Mouse (Mus musculus): Measurements from ENCODE around the gene Gm45062.

GRCm38 (mm10) chr6:8421959-8422581 lies 162.8 kb downstream of the Gm45062 start:
- TF ChIP-seq POLR2A (IDR thresholded peaks at IDR 0.05; ENCODE audit: borderline replicate concordance, extremely low read depth, insufficient read depth, insufficient read length, poor library complexity, severe bottlenecking) (no peak), CTCF (IDR thresholded peaks at IDR 0.05; ENCODE audit: borderline replicate concordance, extremely low read depth, insufficient read depth, insufficient read length) (no peak)

Data from brain, embryonic 14.5 days (tissue).